Mouse (Mus musculus) ES-Bruce4 (cell line): ENCODE results near the gene Npas1. TPM values are rescaled to one million over a fixed set of nuclear protein-coding genes. Genes with fewer than 3 reads are reported as not detected.

Experiments used
- H3K27ac ChIP-seq: 2 replicates; pipeline ENCODE4 v1.5.1; 2012; ENCODE audit warnings: low read length, inconsistent platforms; ENCODE audit not compliant: insufficient read depth
- H3K27me3 ChIP-seq: 2 replicates; pipeline ENCODE4 v1.6.1; 2012; ENCODE audit warnings: mild to moderate bottlenecking, low read length, inconsistent platforms; ENCODE audit not compliant: control insufficient read depth, poor library complexity, insufficient read depth, severe bottlenecking
- H3K36me3 ChIP-seq: 2 replicates; pipeline ENCODE4 v1.6.1; 2012; ENCODE audit warnings: inconsistent platforms, mild to moderate bottlenecking, low read length, moderate library complexity; ENCODE audit not compliant: control insufficient read depth, poor library complexity, insufficient read depth, severe bottlenecking
- H3K4me1 ChIP-seq: one replicate; pipeline ENCODE4 v1.8.1; 2011; ENCODE audit warnings: low read length; ENCODE audit not compliant: control insufficient read depth, insufficient read depth
- H3K4me3 ChIP-seq: 2 replicates; pipeline ENCODE4 v1.5.1; 2011; ENCODE audit warnings: low read depth, mild to moderate bottlenecking, low read length
- H3K9ac ChIP-seq: 2 replicates; pipeline ENCODE4 v1.6.1; 2012; ENCODE audit warnings: low read depth, mild to moderate bottlenecking, inconsistent platforms; ENCODE audit not compliant: poor library complexity, severe bottlenecking
- H3K9me3 ChIP-seq: replicated peaks from 2 replicates; pipeline ENCODE4 v1.6.1; 2012; ENCODE audit warnings: mild to moderate bottlenecking, low read length, inconsistent platforms; ENCODE audit not compliant: control insufficient read depth, poor library complexity, insufficient read depth, severe bottlenecking
- CTCF ChIP-seq: IDR thresholded peaks from one replicate; pipeline ENCODE4 v1.8.1; 2011; ENCODE audit warnings: low read depth, low read length
- EP300 ChIP-seq: IDR thresholded peaks from 2 replicates; pipeline ENCODE4 v1.6.1; 2011; ENCODE audit warnings: low read depth, low read length; ENCODE audit not compliant: insufficient read depth
- POLR2A ChIP-seq: IDR thresholded peaks from one replicate; pipeline ENCODE4 v1.8.1; 2011; ENCODE audit warnings: low read length; ENCODE audit not compliant: insufficient read depth
- polyA plus RNA-seq: library from polyadenylated mRNA; stranded (reverse); fragments of >200 nt; gene quantifications from 2 replicates; pipeline ENCODE4 v1.2.4, GENCODE M21; 2011; ENCODE audit warnings: low read depth; ENCODE audit not compliant: missing spikeins, insufficient read depth, insufficient read length

Gene Npas1
- polyA plus RNA-seq, 1 experiment = 0.27 TPM

GRCm38 (mm10) chr7:16475764-16476599, 1.5 kb downstream of the Npas1 start:
- H3K27me3 ChIP-seq = peaks cover 9% of the 10 kb centered on the region
- no peaks in the 10 kb centered on the region for H3K36me3 ChIP-seq
- no peaks in the 10 kb centered on the region for H3K9me3 ChIP-seq
- H3K4me1 ChIP-seq = no peaks in the 10 kb centered on the region
- TF ChIP-seq POLR2A (no peak), CTCF (no peak), EP300 (no peak)
- peak overlapping the region; percentile 43 for H3K4me3 ChIP-seq
- H3K9ac ChIP-seq = peak overlapping the region; percentile 20
- no peak overlapping the region for H3K27ac ChIP-seq

DNA sequence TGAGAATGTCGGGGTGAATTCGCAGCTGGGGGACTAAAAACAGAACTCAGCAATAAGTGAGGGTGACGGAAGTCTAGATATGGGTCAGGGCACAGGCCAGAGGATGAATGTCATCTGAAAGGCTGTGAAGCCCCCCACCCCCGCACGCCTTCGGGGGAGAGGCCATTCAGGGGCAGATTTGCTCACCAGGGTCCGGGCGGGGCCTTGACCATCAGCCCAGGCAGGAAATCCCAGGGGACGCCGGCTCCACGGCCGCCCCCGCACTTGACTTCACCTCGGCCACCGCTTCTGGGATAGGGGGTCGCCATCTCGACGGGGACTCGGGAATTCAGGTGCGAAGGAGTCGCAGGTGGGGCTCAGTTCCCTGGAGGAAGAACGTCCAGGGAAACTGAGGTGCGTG, 2.2 kb downstream of the Npas1 start:
- H3K9me3 ChIP-seq = no peaks in the 10 kb centered on the region
- no peaks in the 10 kb centered on the region for H3K4me1 ChIP-seq
- peak overlapping the region; percentile 20 for H3K9ac ChIP-seq
- H3K36me3 ChIP-seq = no peaks in the 10 kb centered on the region
- peak overlapping the region; percentile 43 for H3K4me3 ChIP-seq
- peaks cover 9% of the 10 kb centered on the region for H3K27me3 ChIP-seq
- no peak overlapping the region for H3K27ac ChIP-seq
- TF ChIP-seq POLR2A (no peak), CTCF (no peak), EP300 (no peak)

DNA sequence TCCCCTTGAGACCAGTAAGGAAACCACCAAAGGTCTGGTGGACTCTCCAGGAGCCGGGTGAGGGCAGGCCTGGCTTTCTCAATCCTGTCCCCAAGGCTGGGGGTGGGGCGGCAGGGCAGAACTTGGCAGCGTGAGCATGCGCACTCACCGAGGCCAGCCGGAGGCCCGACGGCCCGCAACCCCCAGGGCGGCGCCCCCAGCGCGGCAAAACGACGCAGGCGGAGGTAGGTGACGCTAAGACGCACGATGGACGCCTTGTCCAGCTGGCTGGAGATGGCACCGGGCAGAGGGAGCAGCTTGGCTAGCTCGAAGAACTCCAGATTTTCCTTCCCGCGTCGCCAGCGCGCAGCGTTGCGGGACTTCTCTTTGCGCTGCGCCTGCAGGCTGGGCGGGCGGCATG, 3.1 kb downstream of the Npas1 start:
- no peak overlapping the region for H3K27ac ChIP-seq
- H3K27me3 ChIP-seq = peaks cover 9% of the 10 kb centered on the region
- TF ChIP-seq POLR2A = no peak
- TF ChIP-seq EP300 = no peak
- TF ChIP-seq CTCF = no peak
- H3K4me1 ChIP-seq = no peaks in the 10 kb centered on the region
- no peaks in the 10 kb centered on the region for H3K9me3 ChIP-seq
- no peak overlapping the region for H3K9ac ChIP-seq
- H3K4me3 ChIP-seq = peak overlapping the region; percentile 18; the same call in 1 of the 2 replicates
- no peaks in the 10 kb centered on the region for H3K36me3 ChIP-seq

- no peak overlapping the region for H3K27ac ChIP-seq
- no peak for TF ChIP-seq EP300
- no peak for TF ChIP-seq POLR2A
- TF ChIP-seq CTCF = no peak
- peaks cover 9% of the 10 kb centered on the region for H3K27me3 ChIP-seq
- H3K36me3 ChIP-seq = no peaks in the 10 kb centered on the region
- H3K4me3 ChIP-seq = no peak overlapping the region
- H3K9ac ChIP-seq = no peak overlapping the region
- H3K4me1 ChIP-seq = no peaks in the 10 kb centered on the region
- no peaks in the 10 kb centered on the region for H3K9me3 ChIP-seq
These were observed 3.7 kb downstream of the Npas1 start for GRCm38 (mm10) chr7:16473847-16474246.

DNA sequence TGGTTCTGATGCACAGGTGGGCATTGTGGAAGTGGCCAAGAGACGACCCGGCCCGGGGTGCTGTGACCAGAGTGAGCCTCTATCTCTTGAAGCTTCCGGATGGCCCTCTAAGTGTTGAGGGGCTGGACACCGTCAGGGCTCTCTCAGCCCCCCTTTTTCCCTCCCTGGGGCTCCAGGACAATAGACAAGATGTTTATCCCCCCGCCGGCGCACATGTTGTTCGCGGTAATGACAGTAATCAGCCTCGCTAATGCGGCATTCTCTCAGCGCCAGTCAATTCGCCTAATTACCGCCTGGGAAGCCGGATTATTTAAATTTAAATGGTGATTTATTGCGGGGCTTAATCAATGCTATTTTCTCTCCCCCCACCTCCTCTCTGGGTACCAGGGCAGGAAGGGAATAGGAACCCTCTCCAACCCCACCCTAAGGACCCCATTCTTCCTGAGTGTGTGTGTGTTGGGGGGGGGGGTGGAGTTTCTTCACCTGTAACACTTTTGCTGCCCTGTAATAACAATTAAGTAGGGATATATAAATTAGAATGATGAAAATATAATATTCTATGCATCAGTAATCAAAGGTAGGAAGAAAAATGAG, 5.3 kb downstream of the Npas1 start:
- H3K9me3 ChIP-seq = no peaks in the 10 kb centered on the region
- H3K36me3 ChIP-seq = no peaks in the 10 kb centered on the region
- no peak overlapping the region for H3K4me3 ChIP-seq
- TF ChIP-seq CTCF (no peak), POLR2A (no peak), EP300 (no peak)
- no peak overlapping the region for H3K27ac ChIP-seq
- peaks cover 9% of the 10 kb centered on the region for H3K27me3 ChIP-seq
- no peaks in the 10 kb centered on the region for H3K4me1 ChIP-seq
- H3K9ac ChIP-seq = no peak overlapping the region

DNA sequence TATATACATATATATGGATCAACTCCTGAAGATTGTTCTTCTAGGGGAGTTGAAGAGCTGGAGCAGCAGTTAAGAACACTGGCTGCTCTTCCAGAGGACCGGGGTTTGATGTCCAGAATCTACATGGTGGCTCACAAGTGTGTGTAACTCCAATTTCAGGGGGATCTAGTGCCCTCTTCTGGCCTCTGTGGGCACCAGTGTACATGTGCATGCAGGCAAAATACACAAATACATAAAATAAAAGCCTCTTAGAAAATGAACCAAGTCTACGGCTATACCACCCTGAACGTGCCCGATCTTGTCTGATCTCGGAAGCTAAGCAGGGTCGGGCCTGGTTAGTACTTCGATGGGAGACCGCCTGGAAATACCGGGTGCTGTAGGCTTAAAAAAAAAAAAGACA, 6.0 kb downstream of the Npas1 start:
- H3K4me3 ChIP-seq = no peak overlapping the region
- H3K36me3 ChIP-seq = no peaks in the 10 kb centered on the region
- H3K9me3 ChIP-seq = no peaks in the 10 kb centered on the region
- H3K27me3 ChIP-seq = peaks cover 9% of the 10 kb centered on the region
- no peak overlapping the region for H3K27ac ChIP-seq
- TF ChIP-seq POLR2A (no peak), CTCF (peak; percentile 47), EP300 (no peak)
- no peaks in the 10 kb centered on the region for H3K4me1 ChIP-seq
- H3K9ac ChIP-seq = no peak overlapping the region
